Mouse (Mus musculus) C2C12 (cell line): Measurements from ENCODE around the gene Pnp.

Experiments used
- CEBPB ChIP-seq: IDR thresholded peaks from one replicate; pipeline ENCODE4 v1.6.1; 2011; ENCODE audit warnings: low read depth, mild to moderate bottlenecking, control low read depth, moderate library complexity
- CTCF ChIP-seq: IDR thresholded peaks from one replicate; pipeline ENCODE4 v1.5.1; 2011; ENCODE audit not compliant: control insufficient read depth, insufficient read depth, insufficient read length
- FOSL1 ChIP-seq: IDR thresholded peaks from one replicate; pipeline ENCODE4 v1.8.0; 2011; ENCODE audit warnings: mild to moderate bottlenecking, low read length; ENCODE audit not compliant: poor library complexity, insufficient read depth, severe bottlenecking
- MAX ChIP-seq: IDR thresholded peaks from one replicate; pipeline ENCODE4 v1.6.1; 2011; ENCODE audit warnings: mild to moderate bottlenecking, control low read depth
- MYOD1 ChIP-seq: IDR thresholded peaks from one replicate; pipeline ENCODE4 v1.6.1; 2011; ENCODE audit warnings: low read depth; ENCODE audit not compliant: control insufficient read depth, insufficient read length

DNA sequence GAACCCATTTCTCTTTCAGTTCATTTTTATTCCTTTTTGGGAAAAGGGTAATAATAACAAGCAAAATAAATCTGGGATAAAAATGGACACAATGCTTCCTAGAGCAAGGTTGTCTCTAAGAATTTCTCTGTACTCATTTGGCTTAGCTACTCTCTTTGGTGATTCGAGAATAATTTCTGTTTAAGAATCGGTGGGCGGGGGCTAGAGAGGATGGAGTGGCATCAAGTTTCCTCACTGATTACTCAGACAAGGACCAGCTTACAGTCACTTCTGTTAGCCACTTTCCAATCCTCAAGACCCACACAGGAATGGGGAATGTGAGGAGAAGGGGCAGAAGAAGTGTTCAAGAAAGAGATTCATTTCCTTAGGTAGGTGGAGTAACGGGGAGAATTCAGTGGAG is 77.9 kb downstream of the Pnp start:
- TF ChIP-seq CTCF (no peak), MAX (no peak), MYOD1 (no peak), CEBPB (no peak), FOSL1 (no peak)
